Mouse (Mus musculus) cortical plate, adult 2 months (tissue): ENCODE measurements at regions not wholly inside any gene's neighbourhood (a gene's known extent, or its start where the extent isn't known, plus 50 kb on each side); places are given as distances from the start of the nearest gene placed in this dataset.

Experiments
- H3K27ac ChIP-seq: fragments of 200-500 bp; 2 replicates; pipeline ENCODE4 v1.5.1; 2012; ENCODE audit warnings: low read length, control low read depth, inconsistent platforms; ENCODE audit not compliant: insufficient read depth
- H3K4me1 ChIP-seq: fragments of 200-500 bp; 2 replicates; pipeline ENCODE4 v1.6.1; 2011; ENCODE audit warnings: low read length; ENCODE audit not compliant: control insufficient read depth, insufficient read depth
- H3K4me3 ChIP-seq: fragments of 200-500 bp; 2 replicates; pipeline ENCODE4 v1.5.1; 2011; ENCODE audit warnings: mild to moderate bottlenecking, low read length, control low read depth; ENCODE audit not compliant: insufficient read depth
- CTCF ChIP-seq: fragments of 200-500 bp; IDR thresholded peaks from 2 replicates; pipeline ENCODE4 v1.5.1; 2011; ENCODE audit warnings: mild to moderate bottlenecking, control low read depth, low read length; ENCODE audit not compliant: insufficient read depth; ENCODE audit errors: extremely low read depth
- POLR2A ChIP-seq: fragments of 200-500 bp; IDR thresholded peaks from 2 replicates; pipeline ENCODE4 v1.6.1; 2011; ENCODE audit warnings: mild to moderate bottlenecking, low read length, control low read depth; ENCODE audit not compliant: insufficient read depth; ENCODE audit errors: extremely low read depth

GRCm38 (mm10) chr10:68842023-68842735 is 118.7 kb downstream of the Tmem26 start:
- H3K27ac ChIP-seq, result no peak overlapping the region
- H3K4me3 ChIP-seq, result no peak overlapping the region
- no peaks in the 10 kb centered on the region for H3K4me1 ChIP-seq
- TF ChIP-seq POLR2A (no peak), CTCF (no peak)

GRCm38 (mm10) chr10:68844066-68844465 is 120.6 kb downstream of the Tmem26 start:
- no peak for TF ChIP-seq POLR2A
- no peak for TF ChIP-seq CTCF
- no peak overlapping the region for H3K4me3 ChIP-seq
- no peak overlapping the region for H3K27ac ChIP-seq
- no peaks in the 10 kb centered on the region for H3K4me1 ChIP-seq

DNA sequence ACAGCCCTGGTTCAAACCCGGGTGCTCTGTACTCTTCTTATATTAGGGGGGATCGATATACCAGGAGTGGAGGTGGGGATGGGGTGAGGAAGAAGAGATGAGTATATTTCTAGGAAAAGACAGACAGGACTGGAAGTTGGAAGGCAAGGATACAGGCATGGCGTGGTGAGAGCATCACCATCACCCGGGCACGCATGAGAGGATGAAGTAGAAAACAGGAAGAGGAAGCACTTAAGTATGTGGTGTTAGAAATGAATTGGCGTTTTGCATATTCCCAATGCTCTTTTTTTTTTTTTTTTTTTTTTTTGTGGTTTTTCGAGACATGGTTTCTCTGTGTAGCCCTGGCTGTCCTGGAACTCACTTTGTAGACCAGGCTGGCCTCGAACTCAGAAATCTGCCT is 121.2 kb downstream of the Tmem26 start:
- no peaks in the 10 kb centered on the region for H3K4me1 ChIP-seq
- H3K4me3 ChIP-seq, result no peak overlapping the region
- no peak for TF ChIP-seq POLR2A
- TF ChIP-seq CTCF, result no peak
- no peak overlapping the region for H3K27ac ChIP-seq

DNA sequence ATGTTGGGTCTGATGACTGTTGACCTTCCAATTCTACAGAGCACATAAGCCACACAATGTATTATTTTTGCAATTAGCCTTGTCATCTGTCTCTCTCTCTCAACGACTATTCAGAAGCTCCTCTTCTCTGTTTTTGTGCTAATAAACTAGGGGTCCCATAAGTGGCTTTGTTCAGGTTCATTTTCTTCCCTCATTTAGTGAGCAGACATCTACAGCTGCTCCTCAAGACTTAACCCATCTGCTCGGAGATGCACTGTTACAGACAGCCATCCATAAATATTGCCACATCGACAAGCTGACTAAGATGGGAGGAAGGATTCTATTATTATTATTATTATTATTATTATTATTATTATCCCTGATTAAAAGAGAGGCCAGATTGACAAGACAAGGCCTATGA is 127.7 kb downstream of the Tmem26 start:
- TF ChIP-seq POLR2A (no peak), CTCF (no peak)
- no peak overlapping the region for H3K4me3 ChIP-seq
- H3K27ac ChIP-seq, result no peak overlapping the region
- no peaks in the 10 kb centered on the region for H3K4me1 ChIP-seq

- TF ChIP-seq CTCF, result no peak
- TF ChIP-seq POLR2A, result no peak
- H3K4me1 ChIP-seq, result no peaks in the 10 kb centered on the region
- H3K4me3 ChIP-seq, result no peak overlapping the region
- H3K27ac ChIP-seq, result no peak overlapping the region
Measured at GRCm38 (mm10) chr10:68855934-68856891, 132.8 kb downstream of the Tmem26 start.

DNA sequence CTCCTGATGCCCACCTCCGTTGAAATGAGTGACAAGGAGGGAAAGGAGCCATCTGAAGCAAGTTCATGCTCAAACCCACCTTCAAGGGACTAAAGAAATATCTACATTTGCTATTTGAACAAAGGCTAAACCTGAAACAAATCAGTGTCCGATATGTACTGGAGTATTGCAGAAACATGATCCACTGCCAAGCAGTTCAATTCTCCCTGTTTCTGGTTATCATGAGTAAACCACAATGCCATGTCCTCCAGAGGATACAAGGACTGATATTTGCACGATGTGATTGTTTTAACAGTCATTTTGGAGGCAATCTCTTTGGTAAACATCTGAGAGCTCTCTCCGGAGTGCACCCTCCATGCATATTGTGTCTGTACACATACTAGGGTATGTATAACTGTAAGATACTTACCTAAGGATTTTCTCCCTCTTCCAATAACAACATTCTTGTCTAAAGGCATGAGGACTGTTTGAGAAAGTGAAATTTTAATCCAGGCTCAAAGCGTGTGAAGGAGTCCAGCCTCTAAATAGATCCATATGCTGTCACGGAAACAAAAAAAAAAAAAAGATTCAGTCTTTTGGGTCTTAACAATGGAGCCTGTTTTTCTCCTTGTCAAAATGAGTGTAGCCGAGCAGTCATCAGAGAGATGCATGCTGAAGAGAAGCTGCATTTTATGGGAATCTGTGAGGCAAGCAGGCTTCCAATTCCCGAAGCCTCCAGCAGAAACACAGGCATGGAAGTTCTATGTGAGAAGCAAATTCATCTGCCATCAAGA is 141.3 kb downstream of the Tmem26 start:
- TF ChIP-seq CTCF (no peak), POLR2A (no peak)
- Histone ChIP-seq H3K4me1 (no peaks in the 10 kb centered on the region), H3K27ac (no peak overlapping the region), H3K4me3 (no peak overlapping the region)

DNA sequence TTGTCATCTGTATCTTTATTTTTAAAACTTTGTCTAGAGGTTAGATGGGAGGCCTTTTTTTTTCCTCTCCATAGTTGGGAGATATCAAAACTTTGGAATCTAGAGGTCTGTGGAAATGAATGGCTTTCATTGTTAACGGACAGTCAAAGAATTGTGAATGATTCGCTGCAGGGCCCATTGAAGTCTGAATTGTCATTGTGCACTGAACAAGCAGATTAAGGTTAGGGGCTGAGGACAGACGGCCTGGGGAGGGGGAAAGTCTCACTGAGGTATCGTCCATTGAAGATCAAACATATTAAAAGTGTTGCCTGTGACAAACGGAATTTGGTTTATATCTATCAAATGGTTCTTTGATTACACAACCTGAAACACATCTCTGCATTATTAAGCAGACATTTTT is 142.3 kb downstream of the Tmem26 start:
- Histone ChIP-seq H3K4me1 (no peaks in the 10 kb centered on the region), H3K27ac (no peak overlapping the region), H3K4me3 (no peak overlapping the region)
- TF ChIP-seq POLR2A (no peak), CTCF (no peak)

DNA sequence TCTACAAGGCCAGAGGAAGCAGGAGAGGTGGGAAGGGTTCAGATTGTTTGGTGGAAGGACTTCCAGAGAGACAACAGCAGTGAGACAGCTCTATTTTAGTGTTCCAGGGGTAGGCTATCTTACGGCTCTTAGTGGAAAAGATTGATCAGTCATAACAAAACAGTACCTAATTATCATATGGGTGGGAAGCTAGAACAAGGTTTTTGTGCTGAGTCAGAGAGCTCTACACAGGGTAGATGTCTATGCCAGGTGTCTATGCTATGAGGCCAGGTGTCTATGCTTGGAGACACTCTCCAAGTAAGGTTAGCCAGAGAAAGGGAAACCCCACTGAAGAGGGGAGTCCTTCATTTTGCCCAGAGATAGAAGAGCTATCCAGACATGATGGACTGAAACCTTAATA is 143.9 kb downstream of the Tmem26 start:
- Histone ChIP-seq H3K4me1 (no peaks in the 10 kb centered on the region), H3K27ac (no peak overlapping the region), H3K4me3 (no peak overlapping the region)
- TF ChIP-seq POLR2A (no peak), CTCF (no peak)

DNA sequence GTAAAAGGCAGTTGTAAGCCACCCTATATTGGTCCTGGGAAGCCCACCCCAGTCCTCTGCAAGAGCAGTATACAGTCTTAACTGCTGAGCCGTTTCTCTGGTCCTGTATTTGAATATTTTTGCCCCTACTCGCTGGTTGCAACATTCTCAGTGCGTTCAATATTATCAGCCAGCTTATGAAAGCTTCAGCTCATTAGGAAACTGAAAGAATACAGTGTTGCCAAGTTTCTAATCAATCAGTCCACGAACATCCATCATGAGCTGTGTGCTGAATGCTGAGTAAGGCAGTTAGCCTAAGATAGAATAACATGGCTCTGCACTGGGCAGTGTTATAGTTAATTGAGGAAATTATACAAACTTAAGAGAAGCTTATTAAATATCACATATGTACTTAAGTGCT is 148.7 kb downstream of the Tmem26 start:
- Histone ChIP-seq H3K4me1 (no peaks in the 10 kb centered on the region), H3K27ac (no peak overlapping the region), H3K4me3 (no peak overlapping the region)
- TF ChIP-seq POLR2A (no peak), CTCF (no peak)
